Mouse (Mus musculus) embryonic facial prominence, embryonic 11.5 days (tissue): ENCODE data around the gene Rgl1. TPM values are rescaled to one million over a fixed set of nuclear protein-coding genes. Genes with fewer than 3 reads are reported as not detected.

Source experiments
- ATAC-seq: fragments of 200-750 bp; cut with Nextera tagmentation; replicated peaks from 2 replicates; pipeline ENCODE4 v1.8.0; 2017; ENCODE audit warnings: low read depth; ENCODE audit not compliant: insufficient number of reproducible peaks, low FRiP score, low TSS enrichment
- DNase-seq: peaks from one replicate; pipeline ENCODE4 v3.0.0-alpha.2; 2015; ENCODE audit warnings: low spot score
- H3K27ac ChIP-seq: fragments of 300-500 bp; sonication (generic); replicated peaks from 2 replicates; pipeline ENCODE4 v1.5.1; 2014; ENCODE audit warnings: mild to moderate bottlenecking, low read depth, low read length, control low read depth
- H3K27me3 ChIP-seq: fragments of 300-500 bp; sonication (generic); 2 replicates; pipeline ENCODE4 v1.6.1; 2014; ENCODE audit warnings: mild to moderate bottlenecking, low read length, moderate library complexity, mixed read lengths; ENCODE audit not compliant: control insufficient read depth, insufficient read depth
- H3K36me3 ChIP-seq: fragments of 300-500 bp; sonication (generic); replicated peaks from 2 replicates; pipeline ENCODE4 v1.6.1; 2014; ENCODE audit warnings: low read depth, mild to moderate bottlenecking, low read length, moderate library complexity, mixed read lengths; ENCODE audit not compliant: control insufficient read depth, insufficient read depth
- H3K4me1 ChIP-seq: fragments of 300-500 bp; sonication (generic); 2 replicates; pipeline ENCODE4 v1.6.1; 2014; ENCODE audit warnings: low read length, mixed read lengths; ENCODE audit not compliant: control insufficient read depth, insufficient read depth
- H3K4me2 ChIP-seq: fragments of 300-500 bp; sonication (generic); 2 replicates; pipeline ENCODE4 v1.6.1; 2014; ENCODE audit warnings: low read depth, mild to moderate bottlenecking, control low read depth, low read length, moderate library complexity
- H3K4me3 ChIP-seq: fragments of 300-500 bp; sonication (generic); 2 replicates; pipeline ENCODE4 v1.5.1; 2014; ENCODE audit warnings: low read depth, low read length, control low read depth
- H3K9ac ChIP-seq: fragments of 300-500 bp; sonication (generic); replicated peaks from 2 replicates; pipeline ENCODE4 v1.6.1; 2014; ENCODE audit warnings: mild to moderate bottlenecking, control low read depth, low read length
- H3K9me3 ChIP-seq: fragments of 300-500 bp; sonication (generic); replicated peaks from 2 replicates; pipeline ENCODE4 v1.6.1; 2016; ENCODE audit warnings: mild to moderate bottlenecking, low read length, inconsistent platforms, mixed read lengths; ENCODE audit not compliant: control insufficient read depth
- WGBS: fragments of 180-500 bp; shearing (Covaris S2); extraction: QIAGEN DNeasy Blood & Tissue Kit; methylation state at CpG from one replicate; pipeline ENCODE4 v1.1.7; 2014; 5-methylcytosine and 5-hydroxymethylcytosine counted together
- polyA plus RNA-seq: library from polyadenylated mRNA; unstranded; fragments of >200 nt; fragmentation: Nextera tagmentation; extraction: Ambion mirVana; gene quantifications from 2 replicates; pipeline ENCODE4 v1.2.1, GENCODE M21; 2014

The Rgl1 gene
- polyA plus RNA-seq, 1 experiment from 2014 or later, result 26.0 TPM

- Histone ChIP-seq H3K27me3 (no peaks in the 10 kb centered on the region), H3K4me3 (no peak overlapping the region), H3K4me2 (no peak overlapping the region), H3K9me3 (no peaks in the 10 kb centered on the region), H3K36me3 (no peaks in the 10 kb centered on the region), H3K27ac (no peak overlapping the region), H3K4me1 (no peaks in the 10 kb centered on the region), H3K9ac (no peak overlapping the region)
- no peak for ATAC-seq
- 82% methylated on average over 13 of the region's 13 CpGs for WGBS
- DNase-seq, result no peak
Measured at GRCm38 (mm10) chr1:152549061-152549738, 217.0 kb downstream of the Rgl1 start.

- Histone ChIP-seq H3K4me3 (no peak overlapping the region), H3K9me3 (no peaks in the 10 kb centered on the region), H3K9ac (no peak overlapping the region), H3K36me3 (no peaks in the 10 kb centered on the region; the same call in 1 of the 2 replicates), H3K27me3 (no peaks in the 10 kb centered on the region), H3K27ac (no peak overlapping the region), H3K4me1 (no peaks in the 10 kb centered on the region), H3K4me2 (no peak overlapping the region)
- 96% methylated on average over 2 of the region's 2 CpGs for WGBS
- no peak for ATAC-seq
- DNase-seq, result no peak
Measured at GRCm38 (mm10) chr1:152543449-152544159, 222.5 kb downstream of the Rgl1 start.

GRCm38 (mm10) chr1:152542747-152543378 lies 223.3 kb downstream of the Rgl1 start:
- no peaks in the 10 kb centered on the region; the same call in 1 of the 2 replicates for H3K36me3 ChIP-seq
- ATAC-seq, result no peak
- WGBS, result 95% methylated on average over 6 of the region's 6 CpGs

GRCm38 (mm10) chr1:152540304-152540887 lies 225.8 kb downstream of the Rgl1 start:
- Histone ChIP-seq H3K27ac (no peak overlapping the region), H3K4me2 (no peak overlapping the region), H3K27me3 (no peaks in the 10 kb centered on the region), H3K4me3 (no peak overlapping the region), H3K4me1 (no peaks in the 10 kb centered on the region), H3K36me3 (no peaks in the 10 kb centered on the region; the same call in 1 of the 2 replicates), H3K9me3 (no peaks in the 10 kb centered on the region), H3K9ac (no peak overlapping the region)
- no peak for DNase-seq
- 82% methylated on average over 3 of the region's 3 CpGs for WGBS
- ATAC-seq, result no peak

More at GRCm38 (mm10) chr1:152542747-152543378, 223.3 kb downstream of the Rgl1 start:
- Histone ChIP-seq H3K27ac (no peak overlapping the region), H3K9me3 (no peaks in the 10 kb centered on the region), H3K9ac (no peak overlapping the region), H3K4me1 (no peaks in the 10 kb centered on the region), H3K4me3 (no peak overlapping the region), H3K27me3 (no peaks in the 10 kb centered on the region), H3K4me2 (no peak overlapping the region)
- no peak for DNase-seq

- H3K4me1 ChIP-seq, result no peaks in the 10 kb centered on the region
- no peak overlapping the region for H3K4me2 ChIP-seq
- H3K9me3 ChIP-seq, result no peaks in the 10 kb centered on the region
- DNase-seq (no peak), ATAC-seq (no peak)
- no peaks in the 10 kb centered on the region; the same call in 1 of the 2 replicates for H3K36me3 ChIP-seq
- WGBS, result 87% methylated on average over 4 of the region's 4 CpGs
- no peak overlapping the region for H3K27ac ChIP-seq
- H3K4me3 ChIP-seq, result no peak overlapping the region
- H3K9ac ChIP-seq, result no peak overlapping the region
- H3K27me3 ChIP-seq, result no peaks in the 10 kb centered on the region
Measured at GRCm38 (mm10) chr1:152538817-152539216, 227.3 kb downstream of the Rgl1 start.

- no peak for DNase-seq
- Histone ChIP-seq H3K9me3 (no peaks in the 10 kb centered on the region), H3K27ac (no peak overlapping the region), H3K36me3 (no peaks in the 10 kb centered on the region), H3K4me2 (no peak overlapping the region), H3K4me3 (no peak overlapping the region), H3K27me3 (no peaks in the 10 kb centered on the region), H3K9ac (no peak overlapping the region), H3K4me1 (no peaks in the 10 kb centered on the region)
- WGBS, result 88% methylated on average over 13 of the region's 13 CpGs
- no peak for ATAC-seq
Measured at GRCm38 (mm10) chr1:152537186-152537585, 229.0 kb downstream of the Rgl1 start.

- H3K4me1 ChIP-seq, result no peaks in the 10 kb centered on the region
- H3K36me3 ChIP-seq, result no peaks in the 10 kb centered on the region
- DNase-seq (no peak), ATAC-seq (no peak)
- no peaks in the 10 kb centered on the region for H3K27me3 ChIP-seq
- WGBS, result 68% methylated on average over 16 of the region's 16 CpGs
- H3K9ac ChIP-seq, result no peak overlapping the region
- no peak overlapping the region for H3K4me2 ChIP-seq
- no peak overlapping the region for H3K27ac ChIP-seq
- no peak overlapping the region for H3K4me3 ChIP-seq
- H3K9me3 ChIP-seq, result no peaks in the 10 kb centered on the region
Measured at GRCm38 (mm10) chr1:152536416-152537018, 229.6 kb downstream of the Rgl1 start.
